16 mouse cellular contexts compared by ENCODE assay signal in the genomic region with DNA sequence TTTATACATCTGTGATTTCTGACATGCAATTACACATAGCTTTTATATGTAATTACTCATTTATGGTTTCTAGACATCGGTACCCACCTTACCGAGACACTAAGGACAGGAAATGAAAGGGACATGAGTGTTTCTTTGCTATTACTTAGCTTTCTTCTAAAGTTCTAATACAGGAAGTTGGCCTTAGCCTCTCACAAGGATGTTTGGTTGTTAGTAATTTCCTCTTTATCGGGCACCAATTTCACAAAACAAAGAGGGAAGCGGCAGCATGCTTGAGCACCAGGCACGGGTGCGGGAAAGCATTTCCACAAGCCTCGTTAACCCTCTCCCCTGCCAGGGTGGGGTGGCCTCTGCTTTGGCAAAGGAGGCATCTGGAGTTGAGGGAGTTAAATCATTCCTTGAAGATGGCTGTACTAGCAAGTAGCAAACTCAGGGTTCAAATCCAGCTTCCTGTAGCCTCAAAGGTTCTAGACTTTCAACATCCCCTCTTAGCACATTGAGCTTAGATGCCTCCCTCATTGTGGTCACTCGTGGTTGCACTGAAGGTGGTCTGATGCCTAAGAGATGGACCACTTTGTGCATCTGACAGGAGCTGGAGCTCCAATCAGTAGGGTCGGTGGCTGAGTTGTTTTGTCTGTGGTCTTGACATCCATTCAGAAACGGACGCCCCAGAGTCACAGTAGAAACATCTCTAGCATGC. TPM values are rescaled to one million over a fixed set of nuclear protein-coding genes. Genes with fewer than 3 reads are reported as not detected.
A peak's percentile ranks its signal among the peaks of the same experiment; 100 is the strongest.
DNase-seq lines count a peak whose midpoint lies in the region; ATAC-seq and TF ChIP-seq lines count a peak whose summit lies in the region.
"Had no signal": no experiment of that assay in that cellular context is flagged by ENCODE, and none has a peak within 500 bp of the region (broad histone marks: within the 10 kb centered on the region; RNA-seq: fewer than 3 reads in every experiment).

No protein-coding gene starts in this region.

- H3K4me1 ChIP-seq in lung, postnatal 0 days (ENCODE audit: insufficient read depth, low read depth, low read length): no peaks in the 10 kb centered on the region
- no peaks in the 10 kb centered on the region for H3K4me1 ChIP-seq in forebrain, embryonic 15.5 days
- peaks cover 11% of the 10 kb centered on the region for H3K4me1 ChIP-seq in hindbrain, embryonic 10.5 days (replicated peaks)
- H3K4me1 ChIP-seq: midbrain, embryonic 15.5 days had no signal

- H3K9ac ChIP-seq in lung, postnatal 0 days (replicated peaks; ENCODE audit: low read depth): no peak overlapping the region
- H3K9ac ChIP-seq in forebrain, embryonic 15.5 days (replicated peaks): no peak overlapping the region
- H3K9ac ChIP-seq: hindbrain, embryonic 13.5 days; midbrain, embryonic 15.5 days had no signal

- peak; percentile 40; the same call in 1 of the 2 replicates for ATAC-seq in lung, postnatal 0 days
- peak; percentile 66 for ATAC-seq in activated CD4-positive, CD25-positive, alpha-beta regulatory T cell, adult 4 months
- peak; percentile 61 to 75; a peak in 2 of 4 replicates for ATAC-seq in hematopoietic stem cell, adult 5-6 weeks (replicated peaks in 1 of 2; ENCODE audit: insufficient read depth in 1 of 2, low FRiP score in 2 of 2, low TSS enrichment in 1 of 2, low read depth in 1 of 2, poor library complexity in 2 of 2, severe bottlenecking in 2 of 2)
- ATAC-seq in forebrain, embryonic 15.5 days (replicated peaks): no peak
- ATAC-seq: midbrain, embryonic 15.5 days had no signal

- peak; percentile 69 for TF ChIP-seq EP300 in lung, postnatal 0 days (IDR thresholded peaks at IDR 0.05)

- peak overlapping the region; percentile 26; the same call in 1 of the 2 replicates for H3K27ac ChIP-seq in lung, postnatal 0 days (ENCODE audit: low read length)
- no peak overlapping the region for H3K27ac ChIP-seq in forebrain, embryonic 15.5 days (replicated peaks)
- no peak overlapping the region for H3K27ac ChIP-seq in hindbrain, embryonic 10.5 days
- H3K27ac ChIP-seq: hindbrain, embryonic 13.5 days; kidney, postnatal 0 days; layer of hippocampus, adult 2 months; limb, embryonic 10.5 days; midbrain, embryonic 15.5 days had no signal

- no peaks in the 10 kb centered on the region for H3K27me3 ChIP-seq in lung, postnatal 0 days (replicated peaks; ENCODE audit: insufficient read depth, low read length)
- no peaks in the 10 kb centered on the region for H3K27me3 ChIP-seq in forebrain, embryonic 15.5 days
- H3K27me3 ChIP-seq in hindbrain, embryonic 10.5 days (ENCODE audit: insufficient read depth, poor library complexity, severe bottlenecking): no peaks in the 10 kb centered on the region
- H3K27me3 ChIP-seq: hindbrain, embryonic 13.5 days; midbrain, embryonic 15.5 days had no signal

- H3K4me2 ChIP-seq in lung, postnatal 0 days (replicated peaks; ENCODE audit: low read depth, low read length): no peak overlapping the region
- no peak overlapping the region for H3K4me2 ChIP-seq in forebrain, embryonic 15.5 days (replicated peaks)
- H3K4me2 ChIP-seq: hindbrain, embryonic 13.5 days; midbrain, embryonic 15.5 days had no signal

- H3K4me3 ChIP-seq in lung, postnatal 0 days (ENCODE audit: low read depth, low read length): no peak overlapping the region
- H3K4me3 ChIP-seq in forebrain, embryonic 15.5 days: no peak overlapping the region
- no peak overlapping the region for H3K4me3 ChIP-seq in hindbrain, embryonic 10.5 days
- H3K4me3 ChIP-seq: hindbrain, embryonic 13.5 days; layer of hippocampus, adult 2 months; limb, embryonic 10.5 days; midbrain, embryonic 15.5 days had no signal

- H3K36me3 ChIP-seq in lung, postnatal 0 days (ENCODE audit: insufficient read depth, low read length): no peaks in the 10 kb centered on the region
- no peaks in the 10 kb centered on the region for H3K36me3 ChIP-seq in forebrain, embryonic 15.5 days
- H3K36me3 ChIP-seq in hindbrain, embryonic 10.5 days: no peaks in the 10 kb centered on the region
- H3K36me3 ChIP-seq: hindbrain, embryonic 13.5 days; limb, embryonic 10.5 days; midbrain, embryonic 15.5 days had no signal

- DNase-seq in lung, postnatal 0 days (ENCODE audit: low spot score): peak; percentile 32
- no peak for DNase-seq in lung, adult 18-20 months
- DNase-seq in monocyte, adult 2 months (ENCODE audit: low read depth in 1 of 2, low spot score in 2 of 2): peak; percentile 21 to 36
- no peak for DNase-seq in embryo, embryonic 11 days
- no peak for DNase-seq in hindbrain, embryonic 10.5 days (ENCODE audit: low spot score)
- DNase-seq: cerebellum, adult 18-20 months; kidney, adult 11 months; right cerebral cortex, postnatal 14 days had no signal

- 63% methylated on average over 11 of the region's 11 CpGs for WGBS in lung, postnatal 0 days
- WGBS in forebrain, embryonic 15.5 days: 60% methylated on average over 11 of the region's 11 CpGs
- 87% methylated on average over 11 of the region's 11 CpGs for WGBS in hindbrain, embryonic 10.5 days

- no peak for TF ChIP-seq CTCF in lung, postnatal 0 days (IDR thresholded peaks at IDR 0.05)

- H3K9me3 ChIP-seq in lung, postnatal 0 days (ENCODE audit: low read length): no peaks in the 10 kb centered on the region
- H3K9me3 ChIP-seq in forebrain, embryonic 15.5 days: no peaks in the 10 kb centered on the region
- no peaks in the 10 kb centered on the region for H3K9me3 ChIP-seq in hindbrain, embryonic 10.5 days
- H3K9me3 ChIP-seq: hindbrain, embryonic 13.5 days; limb, embryonic 10.5 days; midbrain, embryonic 15.5 days had no signal

RNA-seq across cellular contexts. Expression of a gene that starts 24.5 kb away (rescaled TPM):
- 2.8 and 3.9 TPM in 2 replicates for polyA plus RNA-seq in lung, postnatal 0 days (2015; fragmentation: Nextera tagmentation; extraction: Ambion mirVana)
- 100 to 1,000 TPM; 110 to 124 TPM for polyA plus RNA-seq in activated CD4-positive, CD25-positive, alpha-beta regulatory T cell, adult 4 months (2017; shearing (Covaris generic))
- 102 and 122 TPM in 2 replicates for total RNA-seq in hematopoietic stem cell, adult 5-6 weeks (2017)
- polyA plus RNA-seq in forebrain, embryonic 15.5 days (2015; fragmentation: Nextera tagmentation; extraction: Ambion mirVana): 0.69 and 0.84 TPM in 2 replicates
- 1.8 and 2.4 TPM in 2 replicates for polyA plus RNA-seq in hindbrain, embryonic 10.5 days (2016; fragmentation: Nextera tagmentation; extraction: Ambion mirVana)

Comparison
In these comparisons a context has a peak if more than half of its experiments do, and no peak if none do; other contexts are left out.
1. DNase-seq: peak in lung, postnatal 0 days (single experiment) and monocyte, adult 2 months (2 of 2); none in lung, adult 18-20 months (0 of 2), embryo, embryonic 11 days (single experiment) and hindbrain, embryonic 10.5 days (single experiment).
2. RNA of a gene that starts 24.5 kb away (polyA plus RNA-seq): 110 to 124 TPM in activated CD4-positive, CD25-positive, alpha-beta regulatory T cell, adult 4 months; 2.8 to 3.9 TPM in lung, postnatal 0 days, 1.8 to 2.4 TPM in hindbrain, embryonic 10.5 days and 0.69 to 0.84 TPM in forebrain, embryonic 15.5 days; every median in the first group is over 10 times any median in the second.